Mouse (Mus musculus) embryo, embryonic 9.5 days (tissue): ENCODE measurements at regions not wholly inside any gene's neighbourhood (a gene's known extent, or its start where the extent isn't known, plus 50 kb on each side); places are given as distances from the start of the nearest gene placed in this dataset.

Experiments used
- DNase-seq: peaks from one replicate; pipeline ENCODE4 v3.0.0-alpha.2; 2017; ENCODE audit errors: extremely low spot score

DNA sequence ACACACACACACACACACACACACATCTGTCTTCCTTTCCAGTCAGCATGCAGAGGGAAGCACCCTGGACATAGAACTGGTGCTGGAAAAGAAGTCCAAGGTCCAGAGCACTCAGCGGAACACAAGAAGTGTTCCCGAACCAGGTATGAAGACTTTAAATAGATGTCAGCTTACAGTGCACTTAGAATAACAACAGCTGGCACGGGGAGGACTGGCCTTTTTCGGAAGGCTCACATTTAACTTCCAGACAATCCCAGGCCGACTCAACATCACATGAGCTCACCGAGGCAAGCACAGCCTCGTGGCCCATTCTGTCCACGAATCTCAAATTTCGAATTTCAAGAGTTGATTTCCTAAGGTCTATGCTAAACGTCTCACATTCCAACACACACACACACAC is 70.9 kb upstream of the Slc25a33 start:
- no peak for DNase-seq

DNA sequence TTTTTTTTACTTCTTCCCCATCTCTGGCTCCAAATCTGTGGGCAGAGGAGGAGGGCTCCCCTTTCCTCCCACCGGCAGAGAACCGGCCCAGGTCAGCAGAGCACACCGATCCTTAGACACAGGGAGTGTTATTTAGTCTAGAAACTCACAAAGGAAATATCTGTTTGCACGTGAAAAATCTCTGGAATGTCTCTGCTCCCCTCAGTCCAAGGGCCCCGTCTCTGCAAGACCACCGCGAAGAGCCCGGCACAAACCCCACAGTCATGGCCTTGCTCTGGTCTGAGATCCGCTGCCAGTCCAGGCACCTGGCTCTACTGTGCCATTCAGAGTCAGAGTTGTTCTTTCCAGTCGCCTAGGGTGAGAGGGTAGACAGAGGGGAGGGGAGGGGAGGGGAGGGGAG is 69.7 kb upstream of the Slc25a33 start:
- no peak for DNase-seq

DNA sequence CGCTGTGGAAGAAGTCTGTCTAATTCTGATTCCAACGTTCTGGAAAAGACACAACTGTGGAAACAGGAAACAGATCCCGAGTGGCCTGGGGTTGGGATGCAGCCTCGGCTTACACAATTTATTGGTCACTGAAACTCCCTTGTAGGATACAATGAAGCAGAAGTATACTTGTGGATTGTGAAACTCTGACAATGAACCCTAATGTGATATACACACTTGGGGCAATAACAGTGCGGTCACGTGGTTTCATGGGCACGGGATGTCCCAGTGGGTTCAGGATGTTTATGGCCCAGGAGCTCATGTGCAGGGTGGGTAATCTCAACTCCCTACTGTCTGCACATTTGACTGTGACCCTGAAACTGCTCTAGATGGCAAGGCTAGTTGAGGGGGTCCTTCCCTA is 68.8 kb upstream of the Slc25a33 start:
- no peak for DNase-seq

DNA sequence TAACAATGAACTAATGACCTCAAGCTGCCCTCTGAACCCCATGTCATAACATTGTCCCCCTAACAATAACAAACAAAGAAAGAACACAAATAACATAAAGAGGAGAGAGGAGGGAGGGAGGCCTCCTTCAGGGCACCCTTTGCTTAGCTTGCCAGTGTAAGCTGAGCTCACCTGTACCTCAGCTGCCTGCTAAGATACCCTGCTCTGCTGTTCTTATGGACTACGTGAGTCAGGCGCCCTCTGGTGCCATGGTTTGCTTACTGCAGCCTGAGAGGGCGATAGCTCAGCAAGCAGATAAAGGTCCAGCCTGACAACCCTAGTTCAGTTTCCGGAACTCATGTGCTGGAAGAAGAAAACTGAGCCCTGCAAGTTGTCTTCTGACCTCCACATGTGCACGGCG is 67.8 kb upstream of the Slc25a33 start:
- DNase-seq, result no peak

DNA sequence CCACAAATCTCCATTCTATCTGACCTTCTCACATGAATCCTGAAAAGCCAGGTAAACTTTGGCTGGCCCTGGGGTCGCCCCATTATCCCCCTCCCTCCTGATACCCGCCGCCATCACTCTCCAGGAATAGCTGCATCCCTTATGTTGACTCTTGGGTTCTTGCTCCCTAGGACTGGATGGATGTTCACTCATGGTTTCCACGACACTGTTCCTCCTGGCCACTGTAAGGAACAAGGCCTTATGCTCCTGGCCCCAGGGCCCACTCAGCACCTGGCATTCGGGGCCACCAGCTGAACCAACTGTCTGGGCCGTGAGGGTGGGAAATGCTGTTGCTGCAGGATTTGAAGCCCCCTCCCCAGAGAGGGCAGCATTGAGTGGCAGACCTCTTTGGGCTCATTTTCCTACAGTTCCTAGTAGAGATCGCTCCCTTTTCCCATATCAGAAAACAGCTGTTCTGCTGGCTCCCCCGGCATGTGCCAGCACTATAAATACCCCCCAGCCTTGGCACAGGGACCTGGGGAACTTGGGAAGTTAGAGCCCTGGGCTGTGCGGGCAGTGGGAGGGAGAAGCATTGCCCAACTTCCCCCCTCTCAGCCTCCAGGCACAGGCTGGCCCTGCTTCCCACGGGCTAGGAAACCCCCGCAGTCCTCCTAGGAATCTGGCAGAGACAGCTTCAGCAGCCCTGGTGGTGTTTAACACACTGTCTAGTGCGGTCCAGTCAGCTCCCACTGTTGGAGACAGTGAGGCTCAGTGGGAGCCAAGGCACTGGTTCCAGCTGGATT is 66.6 kb upstream of the Slc25a33 start:
- no peak for DNase-seq

- peak; percentile 50 for DNase-seq
Measured at GRCm38 (mm10) chr4:149838682-149839081, 64.6 kb upstream of the Slc25a33 start.

- DNase-seq, result no peak
Measured at GRCm38 (mm10) chr4:149834646-149835156, 60.6 kb upstream of the Slc25a33 start.

GRCm38 (mm10) chr4:149832446-149833101 is 58.5 kb upstream of the Slc25a33 start:
- no peak for DNase-seq

GRCm38 (mm10) chr4:149830551-149831192 is 56.6 kb upstream of the Slc25a33 start:
- DNase-seq, result no peak

DNA sequence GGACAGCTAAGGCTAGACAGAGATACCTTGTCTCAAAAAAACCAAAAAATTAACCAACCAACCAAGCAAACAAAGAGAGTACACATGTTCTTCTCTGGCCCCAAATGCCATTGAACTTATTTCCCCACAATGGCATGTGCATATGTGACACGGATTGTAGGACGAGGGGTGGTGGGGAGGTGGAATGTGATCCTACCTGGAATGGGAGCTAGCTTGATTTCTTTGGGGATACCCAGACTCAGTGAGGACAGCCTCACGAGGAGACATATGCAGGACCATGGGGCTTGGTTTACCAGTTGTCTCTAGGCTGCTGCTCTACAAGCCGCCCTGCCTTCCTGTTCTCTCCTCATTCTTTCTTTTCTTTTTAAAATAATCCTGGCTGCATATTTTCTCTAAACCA is 55.9 kb upstream of the Slc25a33 start:
- DNase-seq, result no peak

- no peak for DNase-seq
Measured at GRCm38 (mm10) chr4:149827784-149828183, 53.7 kb upstream of the Slc25a33 start.
